22 mouse cellular contexts compared by ENCODE assay signal in genomic region chr11:85107217-85107616, GRCm38 (mm10). TPM values are rescaled to one million over a fixed set of nuclear protein-coding genes. Genes with fewer than 3 reads are reported as not detected.
DNase-seq lines count a peak whose midpoint lies in the region; ATAC-seq and TF ChIP-seq lines count a peak whose summit lies in the region.
"Had no signal": no experiment of that assay in that cellular context is flagged by ENCODE, and none has a peak within 500 bp of the region (broad histone marks: within the 10 kb centered on the region; RNA-seq: fewer than 3 reads in every experiment).

No protein-coding gene starts in this region.

- peak; percentile 85 for ATAC-seq in erythroblast, adult 5-6 weeks (replicated peaks; ENCODE audit: low FRiP score, poor library complexity, severe bottlenecking)
- peak; percentile 86 for ATAC-seq in liver, embryonic 13.5 days (ENCODE audit: low read depth)
- ATAC-seq in megakaryocyte-erythroid progenitor cell, adult 5-6 weeks (replicated peaks; ENCODE audit: low FRiP score, low TSS enrichment, poor library complexity, severe bottlenecking) = peak; percentile 87
- ATAC-seq: activated CD4-positive, CD25-positive, alpha-beta regulatory T cell, adult 4 months; hindbrain, embryonic 16.5 days; intestine, embryonic 15.5 days; midbrain, embryonic 13.5 days had no signal

- 16% methylated on average over 3 of the region's 3 CpGs for WGBS in liver, embryonic 13.5 days (ENCODE audit: insufficient replicate concordance)
- 93% methylated on average over 3 of the region's 3 CpGs for WGBS in embryonic facial prominence, embryonic 10.5 days

- H3K4me1 ChIP-seq in MEL (ENCODE audit: control insufficient read depth in 1 of 2, insufficient read depth in 2 of 2, low read length in 2 of 2) = peaks cover 27 to 44% of the 10 kb centered on the region in 2 experiments
- peaks cover 75% of the 10 kb centered on the region for H3K4me1 ChIP-seq in liver, embryonic 13.5 days (replicated peaks)
- H3K4me1 ChIP-seq in embryonic facial prominence, embryonic 10.5 days = no peaks in the 10 kb centered on the region
- H3K4me1 ChIP-seq: forebrain, embryonic 12.5 days; hindbrain, embryonic 10.5 days; intestine, embryonic 15.5 days; midbrain, embryonic 13.5 days; stomach, embryonic 15.5 days had no signal

- H3K9me3 ChIP-seq in MEL (replicated peaks; ENCODE audit: insufficient read depth, low read length) = no peaks in the 10 kb centered on the region
- H3K9me3 ChIP-seq in liver, embryonic 13.5 days (replicated peaks) = no peaks in the 10 kb centered on the region
- no peaks in the 10 kb centered on the region for H3K9me3 ChIP-seq in embryonic facial prominence, embryonic 10.5 days
- H3K9me3 ChIP-seq: forebrain, embryonic 12.5 days; hindbrain, embryonic 10.5 days; intestine, embryonic 15.5 days; midbrain, embryonic 13.5 days; stomach, embryonic 15.5 days had no signal

- no peak overlapping the region for H3K4me2 ChIP-seq in liver, embryonic 13.5 days
- H3K4me2 ChIP-seq: forebrain, embryonic 12.5 days; intestine, embryonic 15.5 days; midbrain, embryonic 13.5 days; stomach, embryonic 15.5 days had no signal

- peaks cover 0 to 47% of the 10 kb centered on the region in 2 experiments for H3K36me3 ChIP-seq in MEL (ENCODE audit: control insufficient read depth in 1 of 2, insufficient read depth in 2 of 2, low read length in 2 of 2)
- peaks cover 20% of the 10 kb centered on the region for H3K36me3 ChIP-seq in liver, embryonic 13.5 days
- H3K36me3 ChIP-seq in embryonic facial prominence, embryonic 10.5 days (replicated peaks) = peaks cover 10% of the 10 kb centered on the region
- H3K36me3 ChIP-seq: intestine, embryonic 15.5 days; stomach, embryonic 15.5 days had no signal

- peak; percentile 98 to 99 for TF ChIP-seq EP300 in MEL (IDR thresholded peaks at IDR 0.05; ENCODE audit: low read depth in 1 of 2, low read length in 2 of 2)

- peak overlapping the region; percentile 3; the same call in 1 of the 2 replicates for H3K9ac ChIP-seq in MEL (ENCODE audit: control insufficient read depth, low read depth, low read length, poor library complexity, severe bottlenecking)
- peak overlapping the region; percentile 65; the same call in 1 of the 2 replicates for H3K9ac ChIP-seq in liver, embryonic 13.5 days
- H3K9ac ChIP-seq: forebrain, embryonic 12.5 days; intestine, embryonic 15.5 days; midbrain, embryonic 13.5 days; stomach, embryonic 15.5 days had no signal

- H3K79me2 ChIP-seq in MEL (ENCODE audit: control insufficient read depth, insufficient read depth, low read length, poor library complexity) = no peaks in the 10 kb centered on the region

- H3K27me3 ChIP-seq in MEL (ENCODE audit: control insufficient read depth in 1 of 2, insufficient read depth in 2 of 2, low read length in 2 of 2) = no peaks in the 10 kb centered on the region
- no peaks in the 10 kb centered on the region for H3K27me3 ChIP-seq in liver, embryonic 13.5 days
- H3K27me3 ChIP-seq in embryonic facial prominence, embryonic 10.5 days (replicated peaks; ENCODE audit: low read depth, poor library complexity, severe bottlenecking) = no peaks in the 10 kb centered on the region
- H3K27me3 ChIP-seq: forebrain, embryonic 12.5 days; intestine, embryonic 15.5 days; midbrain, embryonic 13.5 days; stomach, embryonic 15.5 days had no signal

- peak overlapping the region in 1 of 2 experiments; percentile 46; a peak in 2 of 4 replicates for H3K4me3 ChIP-seq in MEL (ENCODE audit: control insufficient read depth in 1 of 2, insufficient read depth in 1 of 2, low read depth in 2 of 2, low read length in 2 of 2)
- H3K4me3 ChIP-seq in liver, embryonic 13.5 days (replicated peaks) = no peak overlapping the region
- H3K4me3 ChIP-seq in embryonic facial prominence, embryonic 10.5 days = no peak overlapping the region
- H3K4me3 ChIP-seq: forebrain, embryonic 12.5 days; hindbrain, embryonic 10.5 days; intestine, embryonic 15.5 days; layer of hippocampus, adult 2 months; midbrain, embryonic 13.5 days; stomach, embryonic 15.5 days had no signal

- no peak overlapping the region for H3K27ac ChIP-seq in MEL (ENCODE audit: control insufficient read depth, low read depth, low read length)
- H3K27ac ChIP-seq in liver, embryonic 13.5 days = peak overlapping the region; percentile 98
- H3K27ac ChIP-seq in embryonic facial prominence, embryonic 10.5 days (replicated peaks) = no peak overlapping the region
- H3K27ac ChIP-seq: forebrain, embryonic 12.5 days; hindbrain, embryonic 10.5 days; intestine, embryonic 15.5 days; layer of hippocampus, adult 2 months; midbrain, embryonic 13.5 days; stomach, embryonic 15.5 days had no signal

- no peak for TF ChIP-seq RAD21 in MEL (IDR thresholded peaks at IDR 0.05; ENCODE audit: low read depth, low read length)

- DNase-seq in MEL (ENCODE audit: low read depth, low spot score) = peak; percentile 81
- DNase-seq in liver, embryonic 13.5 days = peak; percentile 65
- no peak for DNase-seq in heart, postnatal 4 days
- no peak for DNase-seq in right cerebral cortex, postnatal 4 days
- no peak for DNase-seq in embryonic facial prominence, embryonic 10.5 days (ENCODE audit: low spot score)
- DNase-seq: adrenal gland, adult 8-10 months; cerebellum, adult 8-10 months; kidney, adult 8-10 months; kidney, postnatal 14 days; lung, adult 18-20 months; lung, postnatal 10 days; thymus, adult 18-20 months had no signal

- no peak for TF ChIP-seq POLR2A in MEL (IDR thresholded peaks at IDR 0.05; ENCODE audit: control insufficient read depth in 1 of 2, insufficient read depth in 1 of 2, low read depth in 1 of 2, low read length in 2 of 2, poor library complexity in 1 of 2)

- no peak for TF ChIP-seq CTCF in MEL (IDR thresholded peaks at IDR 0.05 in 2 of 3, conservative IDR thresholded peaks at IDR 0.05 in 1 of 3; ENCODE audit: control insufficient read depth in 1 of 3, insufficient read depth in 1 of 3, low read depth in 2 of 3, low read length in 3 of 3, poor library complexity in 1 of 3, severe bottlenecking in 1 of 3)

TF ChIP-seq in MEL, 35 proteins besides CTCF, POLR2A, EP300 and RAD21 (continues in another document):
- 0 out of 2 replicates have a peak, but pooled peaks have one; percentile 10 for TF ChIP-seq TBP (IDR thresholded peaks at IDR 0.05; ENCODE audit: low read depth, low read length)
- 0 out of 2 replicates have a peak, but pooled peaks have one; percentile 23 for TF ChIP-seq NRF1 (IDR thresholded peaks at IDR 0.05; ENCODE audit: insufficient read depth, low read depth, low read length, poor library complexity, severe bottlenecking)
- no peak for TF ChIP-seq SMC3 (IDR thresholded peaks at IDR 0.05; ENCODE audit: low read depth, low read length)
- TF ChIP-seq MYC (IDR thresholded peaks at IDR 0.05; ENCODE audit: low read depth, low read length) = peak; percentile 82; the same call in 1 of the 2 replicates
- TF ChIP-seq ELF1 (IDR thresholded peaks at IDR 0.05; ENCODE audit: low read depth, low read length) = peak; percentile 48; the same call in 1 of the 2 replicates
- peak; percentile 4; the same call in 1 of the 2 replicates for TF ChIP-seq USF1 (IDR thresholded peaks at IDR 0.05; ENCODE audit: low read depth, low read length)
- peak; percentile 24; the same call in 1 of the 2 replicates for TF ChIP-seq ZC3H11A (IDR thresholded peaks at IDR 0.05; ENCODE audit: low read depth, low read length)
- peak; percentile 100 for TF ChIP-seq TCF12 (IDR thresholded peaks at IDR 0.05; ENCODE audit: low read depth, low read length)
- TF ChIP-seq UBTF (IDR thresholded peaks at IDR 0.05; ENCODE audit: borderline replicate concordance, insufficient read depth, low read depth, low read length) = no peak
- peak; percentile 83 for TF ChIP-seq MXI1 (IDR thresholded peaks at IDR 0.05; ENCODE audit: low read depth, low read length)
- TF ChIP-seq POLR2AphosphoS2 (IDR thresholded peaks at IDR 0.05; ENCODE audit: low read length) = peak; percentile 80; the same call in 1 of the 2 replicates
- TF ChIP-seq CHD1 (IDR thresholded peaks at IDR 0.05; ENCODE audit: low read depth, low read length) = peak; percentile 70; the same call in 1 of the 2 replicates
- TF ChIP-seq TAL1 (IDR thresholded peaks at IDR 0.05; ENCODE audit: low read length) = peak; percentile 77
- TF ChIP-seq MYB (IDR thresholded peaks at IDR 0.05; ENCODE audit: low read depth, low read length) = peak; percentile 76
- peak; percentile 95 for TF ChIP-seq ZNF384 (IDR thresholded peaks at IDR 0.05; ENCODE audit: low read depth, low read length)
- peak; percentile 71 for TF ChIP-seq CHD2 (IDR thresholded peaks at IDR 0.05; ENCODE audit: low read length)
- TF ChIP-seq GATA1 (IDR thresholded peaks at IDR 0.05; ENCODE audit: low read depth, low read length) = peak; percentile 99
- peak; percentile 62 for TF ChIP-seq KAT2A (conservative IDR thresholded peaks at IDR 0.05; ENCODE audit: low read depth, low read length)
- no peak for TF ChIP-seq USF2 (IDR thresholded peaks at IDR 0.05; ENCODE audit: borderline replicate concordance in 1 of 2, insufficient read depth in 1 of 2, low read depth in 1 of 2, low read length in 2 of 2)
- peak; percentile 98 for TF ChIP-seq ZKSCAN1 (IDR thresholded peaks at IDR 0.05; ENCODE audit: low read depth, low read length)
- peak; percentile 50; the same call in 1 of the 2 replicates for TF ChIP-seq E2F4 (IDR thresholded peaks at IDR 0.05; ENCODE audit: borderline replicate concordance, low read depth, low read length)
- TF ChIP-seq JUND (IDR thresholded peaks at IDR 0.05; ENCODE audit: low read depth, low read length) = no peak
- 0 out of 2 replicates have a peak, but pooled peaks have one; percentile 41 for TF ChIP-seq HCFC1 (IDR thresholded peaks at IDR 0.05; ENCODE audit: low read depth, low read length)
- TF ChIP-seq NELFE (IDR thresholded peaks at IDR 0.05; ENCODE audit: low read depth, low read length) = peak; percentile 17; the same call in 1 of the 2 replicates
- TF ChIP-seq GABPA (IDR thresholded peaks at IDR 0.05; ENCODE audit: low read depth, low read length) = no peak; the same call in 1 of the 2 replicates

RNA-seq across cellular contexts. Expression of gene Usp32, which starts 32.7 kb away (rescaled TPM):
- 11.3 and 12.5 TPM in 2 replicates for total RNA-seq in MEL (2012; rRNA removed)
- polyA plus RNA-seq in MEL (2012; ENCODE audit: insufficient read depth in 1 of 2, insufficient read length in 2 of 2, low read depth in 1 of 2, low replicate concordance in 2 of 2, missing spikeins in 1 of 2) = 10 to 100 TPM in 1 of 2 experiments, not detected in 1; 11.5 TPM
- 351 and 367 TPM in 2 replicates for total RNA-seq in erythroblast, adult 5-6 weeks (2015; ENCODE audit: low replicate concordance)
- 512 and 717 TPM in 2 replicates for total RNA-seq in erythroblast, adult 5-6 weeks (2017; ENCODE audit: low replicate concordance)
- 9.7 and 10.0 TPM in 2 replicates for polyA plus RNA-seq in liver, embryonic 13.5 days (2015; fragmentation: Nextera tagmentation; extraction: Ambion mirVana)
- 34.2 and 53.4 TPM in 2 replicates for total RNA-seq in megakaryocyte-erythroid progenitor cell, adult 5-6 weeks (2014; fragmentation: Nextera tagmentation)
- total RNA-seq in megakaryocyte-erythroid progenitor cell, adult 5-6 weeks (2017) = 17.2 and 31.9 TPM in 2 replicates
- total RNA-seq in heart, postnatal 4 days (2021) = 10 to 100 TPM; 21.8 to 21.9 TPM
- polyA plus RNA-seq in embryonic facial prominence, embryonic 10.5 days (2016; fragmentation: Nextera tagmentation; extraction: Ambion mirVana) = 3.7 and 4.0 TPM in 2 replicates

Comparison
In these comparisons a context has a peak if more than half of its experiments do, and no peak if none do; other contexts are left out.
1. DNase-seq: peak in MEL (single experiment) and liver, embryonic 13.5 days (single experiment); none in heart, postnatal 4 days (single experiment), right cerebral cortex, postnatal 4 days (single experiment) and embryonic facial prominence, embryonic 10.5 days (single experiment).
2. RNA of gene Usp32, which starts 32.7 kb away (total RNA-seq): 351 to 717 TPM in erythroblast, adult 5-6 weeks; 17.2 to 53.4 TPM in megakaryocyte-erythroid progenitor cell, adult 5-6 weeks, 21.8 to 21.9 TPM in heart, postnatal 4 days and 11.3 to 12.5 TPM in MEL; every median in the first group is over 4 times any median in the second.
3. Peak in every context shown above with its lines, with median percentiles within 50 percentile points of each other: ATAC-seq.